23 mouse cellular contexts compared by ENCODE assay signal in genomic region chr10:84147305-84147984, GRCm38 (mm10).
A peak's percentile ranks its signal among the peaks of the same experiment; 100 is the strongest.
DNase-seq lines count a peak whose midpoint lies in the region; ATAC-seq and TF ChIP-seq lines count a peak whose summit lies in the region.
"Had no signal": no experiment of that assay in that cellular context is flagged by ENCODE, and none has a peak within 500 bp of the region (broad histone marks: within the 10 kb centered on the region; RNA-seq: fewer than 3 reads in every experiment).

No protein-coding gene starts in this region.

- TF ChIP-seq POLR2A in liver, adult 2 months (IDR thresholded peaks at IDR 0.05; ENCODE audit: extremely low read depth, insufficient read depth, low read length), result no peak
- no peak for TF ChIP-seq POLR2A in embryonic fibroblast, embryonic 13.5 days (IDR thresholded peaks at IDR 0.05; ENCODE audit: low read depth, low read length)

- H3K27me3 ChIP-seq in liver, adult 2 months (ENCODE audit: control insufficient read depth, insufficient read depth, low read length), result no peaks in the 10 kb centered on the region
- no peaks in the 10 kb centered on the region for H3K27me3 ChIP-seq in liver, embryonic 12.5 days (replicated peaks)
- H3K27me3 ChIP-seq: embryonic facial prominence, embryonic 12.5 days; forebrain, embryonic 12.5 days; heart, embryonic 15.5 days; hindbrain, embryonic 15.5 days had no signal

- H3K4me3 ChIP-seq in liver, adult 2 months (ENCODE audit: insufficient read depth, low read depth, low read length), result no peak overlapping the region
- H3K4me3 ChIP-seq in liver, embryonic 12.5 days, result no peak overlapping the region
- no peak overlapping the region for H3K4me3 ChIP-seq in embryonic fibroblast, embryonic 13.5 days (ENCODE audit: insufficient read depth, low read length)
- H3K4me3 ChIP-seq: embryonic facial prominence, embryonic 12.5 days; forebrain, embryonic 12.5 days; heart, adult 2 months; heart, embryonic 15.5 days; hindbrain, embryonic 10.5 days; hindbrain, embryonic 15.5 days had no signal

- WGBS in liver, adult 2 months, result 74% methylated on average over 2 of the region's 2 CpGs
- WGBS in liver, embryonic 12.5 days (ENCODE audit: insufficient replicate concordance), result 39% methylated on average over 2 of the region's 2 CpGs

- H3K4me1 ChIP-seq in liver, adult 2 months (ENCODE audit: control insufficient read depth, insufficient read depth, low read length), result no peaks in the 10 kb centered on the region
- H3K4me1 ChIP-seq in liver, embryonic 12.5 days, result no peaks in the 10 kb centered on the region
- no peaks in the 10 kb centered on the region for H3K4me1 ChIP-seq in embryonic fibroblast, embryonic 13.5 days (ENCODE audit: control insufficient read depth, insufficient read depth, low read length)
- H3K4me1 ChIP-seq: forebrain, embryonic 12.5 days; hindbrain, embryonic 15.5 days had no signal

- TF ChIP-seq CTCF in liver, adult 2 months (IDR thresholded peaks at IDR 0.05; ENCODE audit: low read depth, low read length), result no peak
- no peak for TF ChIP-seq CTCF in embryonic fibroblast, embryonic 13.5 days (IDR thresholded peaks at IDR 0.05; ENCODE audit: borderline replicate concordance, insufficient read depth, low read length)

- H3K36me3 ChIP-seq in liver, adult 2 months (ENCODE audit: control insufficient read depth, insufficient read depth, low read length), result no peaks in the 10 kb centered on the region
- no peaks in the 10 kb centered on the region for H3K36me3 ChIP-seq in liver, embryonic 12.5 days
- H3K36me3 ChIP-seq: embryonic facial prominence, embryonic 12.5 days; forebrain, embryonic 12.5 days; G1E; heart, embryonic 15.5 days; hindbrain, embryonic 10.5 days; hindbrain, embryonic 15.5 days had no signal

- no peaks in the 10 kb centered on the region for H3K9me3 ChIP-seq in liver, embryonic 12.5 days (replicated peaks)
- H3K9me3 ChIP-seq: embryonic facial prominence, embryonic 12.5 days; forebrain, embryonic 12.5 days; heart, embryonic 15.5 days; hindbrain, embryonic 10.5 days; hindbrain, embryonic 15.5 days had no signal

- peak; percentile 11 for DNase-seq in liver, adult 2 months (ENCODE audit: extremely low read depth, low read depth, low spot score)
- DNase-seq in A20 (ENCODE audit: low read depth, low spot score), result peak; percentile 61
- DNase-seq in ovary, postnatal 14 days (ENCODE audit: low spot score), result no peak
- no peak for DNase-seq in left cerebral cortex, adult 18-20 months (ENCODE audit: low spot score in 2 of 2)
- DNase-seq in frontal cortex, postnatal 25 days (ENCODE audit: low spot score in 2 of 2), result no peak
- DNase-seq: adrenal gland, adult 8-10 months; adrenal gland, postnatal 36 days; cerebellum, adult 11 months; cerebellum, adult 8-10 months; cerebellum, postnatal 14 days; forebrain, postnatal 0 days; gastrocnemius, postnatal 36 days; heart, adult 2 months had no signal

- no peak overlapping the region for H3K27ac ChIP-seq in liver, adult 2 months (replicated peaks; ENCODE audit: insufficient read depth, low read depth, low read length)
- H3K27ac ChIP-seq in liver, embryonic 12.5 days, result no peak overlapping the region
- H3K27ac ChIP-seq in embryonic fibroblast, embryonic 13.5 days (ENCODE audit: insufficient read depth, low read length), result peak overlapping the region; percentile 96
- H3K27ac ChIP-seq: embryonic facial prominence, embryonic 12.5 days; forebrain, embryonic 12.5 days; heart, adult 2 months; heart, embryonic 15.5 days; hindbrain, embryonic 10.5 days; hindbrain, embryonic 15.5 days had no signal

- ATAC-seq in liver, embryonic 12.5 days, result no peak
- ATAC-seq in megakaryocyte progenitor cell, adult 5-6 weeks (replicated peaks; ENCODE audit: poor library complexity), result peak; percentile 58
- ATAC-seq: forebrain, postnatal 0 days had no signal

- no peak overlapping the region for H3K4me2 ChIP-seq in liver, embryonic 12.5 days
- H3K4me2 ChIP-seq: embryonic facial prominence, embryonic 12.5 days; forebrain, embryonic 12.5 days; heart, embryonic 11.5 days; heart, embryonic 15.5 days; hindbrain, embryonic 15.5 days had no signal

- no peak overlapping the region for H3K9ac ChIP-seq in liver, adult 2 months (ENCODE audit: low read depth, low read length)
- no peak overlapping the region for H3K9ac ChIP-seq in liver, embryonic 12.5 days
- H3K9ac ChIP-seq: embryonic facial prominence, embryonic 12.5 days; forebrain, embryonic 12.5 days; forebrain, postnatal 0 days; heart, embryonic 15.5 days; hindbrain, embryonic 15.5 days had no signal

- no peaks in the 10 kb centered on the region for H3K79me2 ChIP-seq in liver, adult 2 months (ENCODE audit: control insufficient read depth, insufficient read depth, low read length)

Comparison
In these comparisons a context has a peak if more than half of its experiments do, and no peak if none do; other contexts are left out.
1. DNase-seq: peak in liver, adult 2 months (single experiment) and A20 (single experiment); none in ovary, postnatal 14 days (single experiment), left cerebral cortex, adult 18-20 months (0 of 2) and frontal cortex, postnatal 25 days (0 of 2).